Mouse (Mus musculus): ENCODE results near the gene Cbx7.

DNA sequence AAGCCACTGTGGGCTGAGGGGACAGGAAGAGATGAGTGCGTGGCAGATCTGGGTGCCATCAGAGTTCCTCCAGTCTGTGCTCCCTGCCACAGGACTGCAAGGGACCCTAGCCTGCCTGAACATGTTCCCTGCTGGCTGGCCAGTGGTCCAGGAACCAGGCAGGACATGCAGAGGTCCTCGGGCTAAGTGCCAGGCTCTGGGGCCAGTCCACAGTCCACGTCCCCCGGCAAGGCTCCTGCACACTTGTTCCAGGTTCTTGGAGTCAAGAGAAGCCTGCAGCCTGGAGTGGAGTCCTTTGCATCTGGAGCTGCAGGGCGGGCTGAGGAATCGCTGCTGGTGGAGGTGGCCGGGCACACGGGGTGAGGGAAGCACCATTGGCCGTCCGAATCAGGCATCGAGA, 25.9 kb upstream of the Cbx7 start:
- no peak for TF ChIP-seq CTCF (IDR thresholded peaks at IDR 0.05; ENCODE audit: low read depth)
- no peak for TF ChIP-seq EP300 (IDR thresholded peaks at IDR 0.05; ENCODE audit: low read depth)
